Mouse (Mus musculus) Patski (cell line): ENCODE measurements around the gene Ptprr. TPM values are rescaled to one million over a fixed set of nuclear protein-coding genes. Genes with fewer than 3 reads are reported as not detected.

Source experiments
- ATAC-seq: fragments of 100-300 bp; one replicate; pipeline ENCODE4 v1.8.0; 2021
- CTCF ChIA-PET: fragments of 350-600 bp; sonication (Branson Sonifier 250); formaldehyde crosslinking; loops from one replicate; lab custom pipeline; 2022; ENCODE audit warnings: inconsistent platforms; lab: Charles Lee
- POLR2A ChIA-PET: fragments of 350-600 bp; sonication (Branson Sonifier 250); formaldehyde crosslinking; loops from one replicate; lab custom pipeline; 2022; ENCODE audit warnings: antibody characterized with exemption, inconsistent platforms; lab: Charles Lee
- DNase-seq: peaks from one replicate; pipeline ENCODE4 v3.0.0-alpha.2; 2011; ENCODE audit warnings: low read depth, low spot score
- H3K27me3 ChIP-seq: fragments of 371-371 bp; one replicate; pipeline ENCODE4 v1.5.1; 2021
- CTCF ChIP-seq: fragments of 100-300 bp; IDR thresholded peaks from one replicate; pipeline ENCODE4 v1.5.1; 2021
- in situ Hi-C: fragments of 300-500 bp; cut with MboI; formaldehyde crosslinking; loops from 3 replicates; pipeline ENCODE4 v1.11.1; 2018; ENCODE audit warnings: low pct_unique_long_range_greater_than_20kb, mixed read lengths
- polyA plus RNA-seq: library from polyadenylated mRNA; unstranded; gene quantifications from one replicate; pipeline ENCODE4 v1.2.3, GENCODE M21; 2021

Ptprr gene
- polyA plus RNA-seq, 1 experiment from 2014 or later: 0.32 TPM

GRCm38 (mm10) chr10:116194409-116194808, 176.4 kb downstream of the Ptprr start:
- no peaks in the 10 kb centered on the region for H3K27me3 ChIP-seq
- no peak for ATAC-seq
- ChIA-PET POLR2A (interaction anchor here (0.6 kb wide), 1 partner anchor 810 kb away, joined by 5 read pairs; the partner anchor contains the start of gene Thap2), CTCF (no interaction called here)
- no peak for DNase-seq
- in situ Hi-C loops: loop anchor here (5.0 to 25.0 kb wide), 3 partner anchors 112 to 790 kb away; no protein-coding TSS in a partner anchor
- TF ChIP-seq CTCF: no peak

- POLR2A ChIA-PET: no interaction called here
- CTCF ChIA-PET: interaction anchor here (0.6 to 2.4 kb wide), 10 partner anchors 8 to 875 kb away, joined by 3 to 11 read pairs (median 4); no protein-coding TSS in a partner anchor
- H3K27me3 ChIP-seq: no peaks in the 10 kb centered on the region
- ATAC-seq (peak; percentile 74), DNase-seq (no peak)
- peak; percentile 83 for TF ChIP-seq CTCF
- in situ Hi-C loops: loop anchor here (5.0 to 25.0 kb wide), 3 partner anchors 485 to 875 kb away; no protein-coding TSS in a partner anchor
Observed at GRCm38 (mm10) chr10:116196596-116197415, 178.8 kb downstream of the Ptprr start.

GRCm38 (mm10) chr10:116197416-116197939, 179.5 kb downstream of the Ptprr start:
- peak; percentile 70 for ATAC-seq
- in situ Hi-C loops: loop anchor here (5.0 to 25.0 kb wide), 3 partner anchors 485 to 875 kb away; no protein-coding TSS in a partner anchor
- POLR2A ChIA-PET: interaction anchor here (0.6 kb wide), 1 partner anchor 128 kb away, joined by 3 read pairs; no protein-coding TSS in a partner anchor
- CTCF ChIA-PET: interaction anchor here (0.6 to 4.3 kb wide), 10 partner anchors 11 to 876 kb away, joined by 3 to 21 read pairs (median 4); no protein-coding TSS in a partner anchor
- DNase-seq: no peak
- TF ChIP-seq CTCF: peak; percentile 60
- no peaks in the 10 kb centered on the region for H3K27me3 ChIP-seq

- H3K27me3 ChIP-seq: no peaks in the 10 kb centered on the region
- no peak for DNase-seq
- ATAC-seq: no peak
- peak; percentile 61 for TF ChIP-seq CTCF
- in situ Hi-C loops: loop anchor here (5.0 to 25.0 kb wide), 3 partner anchors 487 to 877 kb away; no protein-coding TSS in a partner anchor
- ChIA-PET POLR2A (no interaction called here), CTCF (interaction anchor here (0.6 to 4.3 kb wide), 6 partner anchors 10 to 134 kb away, joined by 3 to 21 read pairs (median 4); no protein-coding TSS in a partner anchor)
Observed at GRCm38 (mm10) chr10:116199035-116199434, 181.0 kb downstream of the Ptprr start.

- in situ Hi-C loops: loop anchor here (10.0 kb wide), 2 partner anchors 273 to 683 kb away; partner anchors contain the start of gene Kcnmb4
- ChIA-PET POLR2A (no interaction called here), CTCF (interaction anchor here (0.6 to 4.3 kb wide), 3 partner anchors 59 to 679 kb away, joined by 3 to 21 read pairs (median 3); no protein-coding TSS in a partner anchor)
- no peak for ATAC-seq
- no peak for TF ChIP-seq CTCF
- no peak for DNase-seq
- H3K27me3 ChIP-seq: no peaks in the 10 kb centered on the region
Observed at GRCm38 (mm10) chr10:116201542-116201941, 183.5 kb downstream of the Ptprr start.

GRCm38 (mm10) chr10:116205580-116206358, 187.8 kb downstream of the Ptprr start:
- ATAC-seq: no peak
- in situ Hi-C loops: loop anchor here (5.0 to 10.0 kb wide), 3 partner anchors 112 to 679 kb away; partner anchors contain the start of gene Kcnmb4
- no peaks in the 10 kb centered on the region for H3K27me3 ChIP-seq
- no peak for DNase-seq
- POLR2A ChIA-PET: interaction anchor here (1.0 kb wide), 1 partner anchor 115 kb away, joined by 3 read pairs; no protein-coding TSS in a partner anchor
- TF ChIP-seq CTCF: no peak
- CTCF ChIA-PET: interaction anchor here (0.9 kb wide), 1 partner anchor 115 kb away, joined by 3 read pairs; no protein-coding TSS in a partner anchor

- ChIA-PET CTCF (no interaction called here), POLR2A (interaction anchor here (1.0 kb wide), 1 partner anchor 114 kb away, joined by 3 read pairs; no protein-coding TSS in a partner anchor)
- H3K27me3 ChIP-seq: no peaks in the 10 kb centered on the region
- ATAC-seq (no peak), DNase-seq (no peak)
- no peak for TF ChIP-seq CTCF
- in situ Hi-C loops: loop anchor here (5.0 to 10.0 kb wide), 3 partner anchors 111 to 678 kb away; partner anchors contain the start of gene Kcnmb4
Observed at GRCm38 (mm10) chr10:116206449-116206848, 188.4 kb downstream of the Ptprr start.

- TF ChIP-seq CTCF: peak; percentile 98
- ChIA-PET CTCF (interaction anchor here (0.6 to 2.4 kb wide), 21 partner anchors 9 to 843 kb away, joined by 3 to 23 read pairs (median 5); no protein-coding TSS in a partner anchor), POLR2A (interaction anchor here (0.5 to 0.7 kb wide), 2 partner anchors 57 to 71 kb away, joined by 5 to 12 read pairs; no protein-coding TSS in a partner anchor)
- no peaks in the 10 kb centered on the region for H3K27me3 ChIP-seq
- DNase-seq (no peak), ATAC-seq (no peak)
- in situ Hi-C loops: loop anchor here (5.0 to 10.0 kb wide), 3 partner anchors 109 to 677 kb away; partner anchors contain the start of gene Kcnmb4
Observed at GRCm38 (mm10) chr10:116207987-116208726, 190.1 kb downstream of the Ptprr start.

- DNase-seq (no peak), ATAC-seq (no peak)
- POLR2A ChIA-PET: interaction anchor here (0.5 to 0.7 kb wide), 2 partner anchors 56 to 70 kb away, joined by 5 to 12 read pairs; no protein-coding TSS in a partner anchor
- in situ Hi-C loops: loop anchor here (5.0 to 10.0 kb wide), 3 partner anchors 109 to 676 kb away; partner anchors contain the start of gene Kcnmb4
- H3K27me3 ChIP-seq: no peaks in the 10 kb centered on the region
- CTCF ChIA-PET: interaction anchor here (0.6 to 2.4 kb wide), 21 partner anchors 9 to 843 kb away, joined by 3 to 23 read pairs (median 5); no protein-coding TSS in a partner anchor
- TF ChIP-seq CTCF: no peak
Observed at GRCm38 (mm10) chr10:116208727-116209115, 190.7 kb downstream of the Ptprr start.
